Mouse (Mus musculus): ENCODE data around the gene Coq10b.
A peak's percentile ranks its signal among the peaks of the same experiment; 100 is the strongest.
"Not testable (repeated sequence)": the region's sequence is repeated elsewhere in the genome, so short reads cannot be mapped to it uniquely, and the experiment has no call there.

The Coq10b gene

GRCm38 (mm10) chr1:55052355-55052953, at the start of gene Coq10b:
Gene Coq10b (plus strand): TSS chr1:55052770.
- peak; percentile 100 for DNase-seq (ENCODE audit: low spot score in 2 of 2)

- not testable (repeated sequence) for DNase-seq (ENCODE audit: low spot score in 2 of 2)
Observed at GRCm38 (mm10) chr1:55008313-55008712, 44.3 kb upstream of the Coq10b start.

- no peak for DNase-seq (ENCODE audit: low spot score in 2 of 2)
Observed at GRCm38 (mm10) chr1:55012513-55012912, 40.1 kb upstream of the Coq10b start.

GRCm38 (mm10) chr1:55021907-55022306, 30.7 kb upstream of the Coq10b start:
- DNase-seq (ENCODE audit: low spot score in 2 of 2) = no peak

GRCm38 (mm10) chr1:55025656-55026430, 26.7 kb upstream of the Coq10b start:
- peak in 1 of 2 experiments; percentile 27 for DNase-seq (ENCODE audit: low spot score in 2 of 2)

- DNase-seq (ENCODE audit: low spot score in 2 of 2) = peak; percentile 15 to 25
Observed at GRCm38 (mm10) chr1:55026444-55027252, 25.9 kb upstream of the Coq10b start.

- peak; percentile 96 to 97 for DNase-seq (ENCODE audit: low spot score in 2 of 2)
Observed at GRCm38 (mm10) chr1:55027253-55027801, 25.2 kb upstream of the Coq10b start, which contains the start of gene Sf3b1. Gene Sf3b1 (minus strand): TSS chr1:55027481.

- DNase-seq (ENCODE audit: low spot score in 2 of 2) = no peak
Observed at GRCm38 (mm10) chr1:55027966-55028365, 24.6 kb upstream of the Coq10b start.

GRCm38 (mm10) chr1:55028512-55029249, 23.9 kb upstream of the Coq10b start:
- DNase-seq (ENCODE audit: low spot score in 2 of 2) = peak; percentile 37 to 67

GRCm38 (mm10) chr1:55029446-55029845, 23.1 kb upstream of the Coq10b start:
- no peak for DNase-seq (ENCODE audit: low spot score in 2 of 2)

- DNase-seq (ENCODE audit: low spot score in 2 of 2) = no peak
Observed at GRCm38 (mm10) chr1:55031026-55031779, 21.4 kb upstream of the Coq10b start.

DNA sequence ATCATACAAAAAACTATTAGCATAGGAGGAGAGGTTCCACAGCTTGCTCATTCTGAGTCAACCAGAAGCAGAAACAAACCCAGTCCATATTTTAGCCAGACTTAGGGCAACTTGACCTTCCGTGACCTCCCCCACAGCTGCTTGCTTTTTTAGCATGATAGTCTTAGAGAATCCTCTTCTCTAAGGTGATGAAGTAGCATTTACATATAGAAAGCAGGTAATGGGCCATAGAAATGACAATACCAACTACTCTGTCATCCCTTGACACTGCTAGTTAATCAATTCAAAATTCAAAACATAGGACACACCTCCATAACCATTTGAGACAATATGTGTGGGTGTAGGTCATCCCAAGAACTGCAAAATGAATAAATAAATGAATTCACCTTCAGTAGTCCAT, 12.6 kb upstream of the Coq10b start:
- DNase-seq (ENCODE audit: low spot score in 2 of 2) = no peak

DNA sequence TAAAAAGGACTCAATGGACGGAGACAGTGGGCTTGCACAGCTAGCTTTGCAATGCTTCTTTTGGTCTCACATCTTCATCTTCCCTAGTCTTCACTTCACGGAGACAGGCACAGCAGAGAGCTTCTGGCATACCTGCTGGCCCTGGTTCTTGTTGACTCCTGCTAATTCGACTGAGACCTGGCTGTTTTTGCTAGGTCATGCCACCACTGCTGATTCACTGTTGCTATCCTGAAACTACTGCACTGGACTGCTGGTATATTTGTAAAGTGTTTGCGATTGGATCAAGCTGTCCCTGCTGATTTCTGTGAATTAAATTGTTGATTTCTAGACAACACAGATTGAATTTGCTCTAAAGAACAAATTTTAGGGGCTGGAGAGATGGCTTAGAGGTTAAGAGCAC, 10.9 kb upstream of the Coq10b start:
- DNase-seq (ENCODE audit: low spot score in 2 of 2) = no peak

DNA sequence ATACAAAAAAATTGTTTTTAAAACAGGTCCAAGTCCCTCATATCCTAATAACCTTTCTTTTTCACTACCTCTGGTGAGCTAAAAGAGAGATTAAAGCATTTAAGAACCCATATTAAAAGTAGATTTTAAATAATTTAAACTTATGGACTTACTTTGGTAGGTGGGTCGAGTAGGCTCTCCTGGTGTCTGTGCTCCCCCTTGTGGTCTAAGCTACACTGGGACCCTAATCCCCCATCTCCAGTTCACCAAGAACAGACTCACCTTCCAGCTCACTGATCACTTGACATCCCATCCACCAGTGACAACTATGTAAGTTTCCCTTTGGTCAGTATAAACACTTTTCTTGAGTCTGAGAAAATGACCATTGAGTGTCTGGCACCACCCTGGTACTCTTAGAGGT, 10.3 kb upstream of the Coq10b start:
- DNase-seq (ENCODE audit: low spot score in 2 of 2) = no peak

DNA sequence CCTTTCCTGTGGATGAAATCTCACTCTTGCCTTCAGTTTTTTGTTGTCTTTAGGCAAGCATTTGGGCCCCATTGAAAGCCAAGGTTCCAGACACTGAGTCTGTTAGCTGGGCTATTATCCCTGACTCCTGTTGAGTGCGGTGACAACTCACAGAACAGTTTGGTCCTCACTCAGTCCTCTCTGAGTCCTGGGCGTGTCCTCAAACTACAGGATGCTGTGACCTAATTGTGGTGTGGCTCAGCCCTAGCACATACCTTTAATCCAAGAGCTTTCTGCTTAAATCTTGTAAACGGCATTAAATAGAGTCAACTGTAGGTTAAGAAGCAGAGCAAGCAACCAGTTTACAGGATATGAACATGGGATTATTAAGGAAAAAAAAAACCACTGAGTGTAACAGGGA, 9.4 kb upstream of the Coq10b start:
- no peak for DNase-seq (ENCODE audit: low spot score in 2 of 2)

DNA sequence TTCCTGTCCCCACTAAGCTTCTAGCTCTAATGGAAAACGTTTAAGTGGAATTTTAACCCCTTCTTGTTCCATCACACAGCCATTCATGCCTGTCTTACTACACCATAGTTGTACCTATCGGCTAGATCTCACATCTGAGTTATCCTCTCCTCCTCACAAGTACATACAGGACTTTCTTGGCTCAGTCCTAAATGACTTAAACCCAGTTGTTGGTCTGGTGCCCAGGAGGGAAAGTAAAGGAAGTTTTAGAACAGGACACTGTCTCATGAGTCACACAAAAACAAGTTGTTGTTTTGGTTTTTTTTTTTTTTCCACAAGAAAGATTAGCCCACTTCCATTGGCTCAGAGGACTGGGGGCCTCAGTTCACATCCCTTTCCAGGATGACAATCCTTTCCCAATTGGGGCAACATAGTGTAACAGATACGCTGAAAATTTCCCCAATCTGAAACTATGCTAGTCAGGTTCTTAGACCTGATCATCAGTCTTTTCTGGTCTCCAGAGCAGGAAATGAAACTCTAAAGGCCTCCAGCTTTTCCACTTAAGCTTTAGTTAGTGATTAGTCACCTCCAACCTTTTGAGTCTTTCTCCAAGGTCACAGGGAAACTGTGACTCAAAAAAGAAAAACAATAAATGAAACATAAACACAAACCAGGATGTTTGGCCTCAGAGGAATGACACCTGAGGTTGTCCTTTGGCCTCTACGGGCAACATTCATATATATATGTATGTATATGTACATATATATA, 3.6 kb upstream of the Coq10b start:
- no peak for DNase-seq (ENCODE audit: low spot score in 2 of 2)

DNA sequence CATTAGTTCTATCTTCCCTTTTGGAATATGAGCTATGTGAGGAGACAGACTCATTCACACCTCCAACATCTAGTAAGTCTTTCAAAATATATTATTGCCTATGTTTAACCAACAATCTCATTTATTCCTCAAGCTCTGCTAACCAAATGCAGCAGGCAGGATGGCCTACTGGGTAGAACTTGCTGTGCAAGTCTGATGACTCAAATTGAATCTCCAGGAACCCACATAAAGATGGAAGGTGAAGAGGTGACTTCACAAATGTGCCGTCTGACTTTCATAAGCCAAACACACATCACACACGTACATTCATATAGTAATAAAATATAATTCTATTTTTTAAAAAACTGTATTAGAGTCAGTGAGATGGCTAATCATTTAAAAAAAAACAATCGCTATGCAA, 899 bp upstream of the Coq10b start:
- no peak for DNase-seq (ENCODE audit: low spot score in 2 of 2)

DNA sequence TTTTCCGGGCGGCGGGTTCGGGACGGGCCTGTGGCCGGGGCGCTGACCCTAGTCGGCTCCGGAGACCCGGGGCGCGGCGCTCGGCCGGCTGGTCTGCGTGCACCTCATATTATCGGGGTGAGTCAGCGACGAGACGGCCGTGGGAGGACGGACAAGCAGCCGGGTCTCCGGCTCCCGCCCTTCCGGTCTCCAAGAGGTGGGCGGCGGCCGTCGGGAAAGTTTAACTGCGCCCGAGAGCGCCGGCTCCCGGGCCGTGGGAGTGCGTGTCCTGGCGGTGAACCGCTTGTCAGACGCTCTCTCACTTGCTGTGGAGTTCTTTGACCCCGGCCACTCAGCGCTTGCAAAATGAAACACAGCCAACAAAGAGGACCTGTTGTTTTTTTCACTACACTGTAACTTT, 435 bp downstream of the Coq10b start:
- DNase-seq (ENCODE audit: low spot score in 2 of 2) = peak in 1 of 2 experiments; percentile 88

GRCm38 (mm10) chr1:55053596-55053995, 1.0 kb downstream of the Coq10b start:
- no peak for DNase-seq (ENCODE audit: low spot score in 2 of 2)
